ENCODE assay signal across 7 mouse cellular contexts in genomic region chr5:134098341-134098902, GRCm38 (mm10). TPM values are rescaled to one million over a fixed set of nuclear protein-coding genes. Genes with fewer than 3 reads are reported as not detected.
DNase-seq lines count a peak whose midpoint lies in the region; ATAC-seq and TF ChIP-seq lines count a peak whose summit lies in the region.

No protein-coding gene starts in this region.

- no peak for TF ChIP-seq POLR2A in cortical plate, adult 2 months (IDR thresholded peaks at IDR 0.05; ENCODE audit: extremely low read depth, insufficient read depth, low read length)

- ATAC-seq in intestine, embryonic 15.5 days = no peak
- ATAC-seq in liver, embryonic 16.5 days (ENCODE audit: low read depth) = no peak
- ATAC-seq in inflammation-experienced regulatory T-cells, adult 6 months = no peak

- no peak overlapping the region for H3K27ac ChIP-seq in ES-E14 (ENCODE audit: insufficient read depth, low read depth, low read length, poor library complexity, severe bottlenecking)
- H3K27ac ChIP-seq in cortical plate, adult 2 months (ENCODE audit: insufficient read depth, low read length) = no peak overlapping the region
- H3K27ac ChIP-seq in intestine, embryonic 15.5 days = no peak overlapping the region
- no peak overlapping the region for H3K27ac ChIP-seq in liver, embryonic 16.5 days (ENCODE audit: low read length)

- no peaks in the 10 kb centered on the region for H3K27me3 ChIP-seq in intestine, embryonic 15.5 days (replicated peaks)
- peaks cover 4% of the 10 kb centered on the region; the same call in 1 of the 2 replicates for H3K27me3 ChIP-seq in liver, embryonic 16.5 days (ENCODE audit: control insufficient read depth, insufficient read depth, low read depth, low read length)

- H3K9me3 ChIP-seq in ES-E14 (ENCODE audit: control insufficient read depth, insufficient read depth, low read depth, low read length) = no peaks in the 10 kb centered on the region
- no peaks in the 10 kb centered on the region for H3K9me3 ChIP-seq in intestine, embryonic 15.5 days
- H3K9me3 ChIP-seq in liver, embryonic 16.5 days (replicated peaks; ENCODE audit: control insufficient read depth, low read length) = no peaks in the 10 kb centered on the region

- DNase-seq in ES-E14 (ENCODE audit: low read depth, low spot score) = no peak
- no peak for DNase-seq in ovary, adult 18-20 months (ENCODE audit: low spot score)
- DNase-seq in frontal cortex, postnatal 14 days (ENCODE audit: low spot score in 2 of 2) = no peak

- WGBS in intestine, embryonic 15.5 days = 53% methylated on average over 13 of the region's 13 CpGs
- WGBS in liver, embryonic 16.5 days (ENCODE audit: insufficient replicate concordance) = 32% methylated on average over 13 of the region's 13 CpGs

- peak overlapping the region; percentile 80 to 86; a peak in 1 of 4 replicates for H3K4me3 ChIP-seq in ES-E14 (ENCODE audit: insufficient read depth in 1 of 2, low read depth in 1 of 2, low read length in 2 of 2, poor library complexity in 1 of 2, severe bottlenecking in 1 of 2)
- H3K4me3 ChIP-seq in cortical plate, adult 2 months (ENCODE audit: insufficient read depth, low read length) = peak overlapping the region; percentile 75
- H3K4me3 ChIP-seq in intestine, embryonic 15.5 days (replicated peaks) = peak overlapping the region; percentile 73
- H3K4me3 ChIP-seq in liver, embryonic 16.5 days (ENCODE audit: low read depth, low read length) = peak overlapping the region; percentile 65

- 0 out of 2 replicates have a peak overlapping the region, but pooled peaks have one; percentile 6 for H3K9ac ChIP-seq in ES-E14 (ENCODE audit: insufficient read depth, low read depth, low read length, poor library complexity, severe bottlenecking)
- H3K9ac ChIP-seq in intestine, embryonic 15.5 days = peak overlapping the region; percentile 65
- no peak overlapping the region for H3K9ac ChIP-seq in liver, embryonic 16.5 days (ENCODE audit: low read depth, low read length)

- no peak for TF ChIP-seq CTCF in cortical plate, adult 2 months (IDR thresholded peaks at IDR 0.05; ENCODE audit: extremely low read depth, insufficient read depth, low read length)

- peak overlapping the region; percentile 95 for H3K4me2 ChIP-seq in intestine, embryonic 15.5 days (replicated peaks)
- H3K4me2 ChIP-seq in liver, embryonic 16.5 days (ENCODE audit: low read depth, low read length) = peak overlapping the region; percentile 87

- in situ Hi-C loops in ES-E14 (cut with MboI; ENCODE audit: low sequenced_read_pairs in 2 of 2, unreplicated experiment in 2 of 2) = no loop called here

- H3K36me3 ChIP-seq in ES-E14 (ENCODE audit: control insufficient read depth, insufficient read depth, low read length, poor library complexity, severe bottlenecking) = no peaks in the 10 kb centered on the region
- H3K36me3 ChIP-seq in intestine, embryonic 15.5 days = no peaks in the 10 kb centered on the region
- H3K36me3 ChIP-seq in liver, embryonic 16.5 days (ENCODE audit: control insufficient read depth, insufficient read depth) = no peaks in the 10 kb centered on the region

- H3K4me1 ChIP-seq in ES-E14 (ENCODE audit: control insufficient read depth in 2 of 2, insufficient read depth in 2 of 2, low read length in 2 of 2, poor library complexity in 1 of 2) = peaks cover 0 to 13% of the 10 kb centered on the region in 2 experiments; a peak in 2 of 4 replicates
- H3K4me1 ChIP-seq in cortical plate, adult 2 months (ENCODE audit: control insufficient read depth, insufficient read depth, low read length) = peaks cover 4% of the 10 kb centered on the region
- peaks cover 26% of the 10 kb centered on the region; the same call in 1 of the 2 replicates for H3K4me1 ChIP-seq in intestine, embryonic 15.5 days (replicated peaks)
- peaks cover 2% of the 10 kb centered on the region; the same call in 1 of the 2 replicates for H3K4me1 ChIP-seq in liver, embryonic 16.5 days (ENCODE audit: control insufficient read depth, low read depth, low read length)

TF ChIP-seq in ES-E14, 5 proteins besides CTCF, POLR2A, EP300 and RAD21:
- no peak for TF ChIP-seq ZNF384 (IDR thresholded peaks at IDR 0.05; ENCODE audit: low read depth, low read length)
- no peak for TF ChIP-seq MAFK (IDR thresholded peaks at IDR 0.05; ENCODE audit: insufficient read depth, low read depth, low read length)
- no peak for TF ChIP-seq CHD2 (IDR thresholded peaks at IDR 0.05; ENCODE audit: low read depth, low read length)
- no peak for TF ChIP-seq ZC3H11A (IDR thresholded peaks at IDR 0.05; ENCODE audit: borderline replicate concordance, low read depth, low read length)
- no peak for TF ChIP-seq HCFC1 (IDR thresholded peaks at IDR 0.05; ENCODE audit: borderline replicate concordance, insufficient read depth, low read length)

RNA-seq across cellular contexts. Expression of gene Castor2, which starts 1.1 kb away (rescaled TPM):
- total RNA-seq in ES-E14 (2012; rRNA removed) = 1.6 and 2.2 TPM in 2 replicates
- polyA plus RNA-seq in cortical plate, adult 2 months (2012; rRNA removed) = 38.3 and 39.1 TPM in 2 replicates
- 5.1 and 7.7 TPM in 2 replicates for polyA plus RNA-seq in intestine, embryonic 15.5 days (2015; fragmentation: Nextera tagmentation; extraction: Ambion mirVana)
- polyA plus RNA-seq in liver, embryonic 16.5 days (2015; fragmentation: Nextera tagmentation; extraction: Ambion mirVana) = 0.67 and 0.73 TPM in 2 replicates
- 1 to 10 TPM; 1.6 to 6.5 (median 5.4) TPM for polyA plus RNA-seq in inflammation-experienced regulatory T-cells, adult 6 months (2017; shearing (Covaris generic))
